In genomic region chr2:34828026-34828425, GRCm38 (mm10) we compare ENCODE assay signal across 21 mouse cellular contexts. TPM values are rescaled to one million over a fixed set of nuclear protein-coding genes. Genes with fewer than 3 reads are reported as not detected.
DNase-seq lines count a peak whose midpoint lies in the region; ATAC-seq and TF ChIP-seq lines count a peak whose summit lies in the region.
"Had no signal": no experiment of that assay in that cellular context is flagged by ENCODE, and none has a peak within 500 bp of the region (broad histone marks: within the 10 kb centered on the region; RNA-seq: fewer than 3 reads in every experiment).

No protein-coding gene starts in this region.

- WGBS in lung, embryonic 16.5 days = 74% methylated on average over 1 of the region's 1 CpGs
- WGBS in liver, embryonic 11.5 days = 71% methylated on average over 1 of the region's 1 CpGs

- H3K4me2 ChIP-seq in lung, embryonic 16.5 days (ENCODE audit: low read depth, low read length) = no peak overlapping the region
- H3K4me2 ChIP-seq in liver, embryonic 11.5 days = no peak overlapping the region
- H3K4me2 ChIP-seq: forebrain, embryonic 13.5 days; hindbrain, embryonic 14.5 days had no signal

- DNase-seq in lung, postnatal 4 days = no peak
- DNase-seq in liver, embryonic 11.5 days (ENCODE audit: low spot score) = no peak
- no peak for DNase-seq in right cerebral cortex, postnatal 10 days (ENCODE audit: low spot score in 2 of 2)
- DNase-seq in spleen, adult 18-20 months = no peak
- DNase-seq: cerebellum, postnatal 10 days; gastrocnemius, postnatal 14 days; heart, postnatal 14 days; kidney, adult 2 months; kidney, postnatal 14 days; retina, postnatal 1 day had no signal

- no peak for TF ChIP-seq POLR2A in bone marrow macrophage, adult 2 months (IDR thresholded peaks at IDR 0.05; ENCODE audit: borderline replicate concordance, low read depth, low read length)

- H3K9me3 ChIP-seq in lung, embryonic 16.5 days (ENCODE audit: control insufficient read depth, low read length) = peaks cover 3% of the 10 kb centered on the region; the same call in 1 of the 2 replicates
- no peaks in the 10 kb centered on the region for H3K9me3 ChIP-seq in liver, embryonic 11.5 days (ENCODE audit: control insufficient read depth, low read length)

- no peak for TF ChIP-seq CTCF in bone marrow macrophage, adult 2 months (IDR thresholded peaks at IDR 0.05; ENCODE audit: low read depth, low read length)

- H3K27me3 ChIP-seq in lung, embryonic 16.5 days (ENCODE audit: control insufficient read depth, insufficient read depth, low read depth, low read length) = no peaks in the 10 kb centered on the region
- no peaks in the 10 kb centered on the region for H3K27me3 ChIP-seq in liver, embryonic 11.5 days (replicated peaks; ENCODE audit: control insufficient read depth, insufficient read depth, low read length)

- no peak overlapping the region for H3K27ac ChIP-seq in lung, embryonic 16.5 days (ENCODE audit: low read length)
- peak overlapping the region; percentile 35 for H3K27ac ChIP-seq in bone marrow macrophage, adult 2 months (ENCODE audit: insufficient read depth, low read depth, low read length)
- H3K27ac ChIP-seq in liver, embryonic 11.5 days (ENCODE audit: low read depth, low read length) = peak overlapping the region; percentile 58; the same call in 1 of the 2 replicates
- H3K27ac ChIP-seq: forebrain, embryonic 13.5 days; heart, embryonic 10.5 days; hindbrain, embryonic 14.5 days had no signal

- no peaks in the 10 kb centered on the region for H3K36me3 ChIP-seq in lung, embryonic 16.5 days (ENCODE audit: control insufficient read depth, insufficient read depth, low read length)
- H3K36me3 ChIP-seq in liver, embryonic 11.5 days (ENCODE audit: control insufficient read depth, insufficient read depth, low read length) = no peaks in the 10 kb centered on the region
- H3K36me3 ChIP-seq: heart, embryonic 10.5 days had no signal

- peaks cover 18% of the 10 kb centered on the region for H3K4me1 ChIP-seq in lung, embryonic 16.5 days (replicated peaks; ENCODE audit: control insufficient read depth, insufficient read depth, low read length)
- peaks cover 19% of the 10 kb centered on the region for H3K4me1 ChIP-seq in bone marrow macrophage, adult 2 months (ENCODE audit: control insufficient read depth, insufficient read depth, low read length)
- peaks cover 18% of the 10 kb centered on the region for H3K4me1 ChIP-seq in liver, embryonic 11.5 days (replicated peaks; ENCODE audit: control insufficient read depth, insufficient read depth, low read length)

- H3K4me3 ChIP-seq in lung, embryonic 16.5 days (ENCODE audit: low read length) = no peak overlapping the region
- H3K4me3 ChIP-seq in bone marrow macrophage, adult 2 months (ENCODE audit: insufficient read depth, low read length) = no peak overlapping the region
- H3K4me3 ChIP-seq in liver, embryonic 11.5 days (ENCODE audit: low read depth, low read length) = no peak overlapping the region
- H3K4me3 ChIP-seq: forebrain, embryonic 13.5 days; heart, embryonic 10.5 days had no signal

- peak; percentile 26; the same call in 1 of the 2 replicates for ATAC-seq in lung, embryonic 16.5 days (ENCODE audit: low read depth)
- ATAC-seq in liver, embryonic 11.5 days (replicated peaks; ENCODE audit: low FRiP score) = no peak
- peak; percentile 39; the same call in 1 of the 2 replicates for ATAC-seq in megakaryocyte, adult 5-6 weeks (ENCODE audit: poor library complexity, severe bottlenecking)
- ATAC-seq: forebrain, embryonic 13.5 days; midbrain, embryonic 16.5 days had no signal

- no peak overlapping the region for H3K9ac ChIP-seq in lung, embryonic 16.5 days (ENCODE audit: low read length)
- H3K9ac ChIP-seq in liver, embryonic 11.5 days (ENCODE audit: low read depth, low read length) = no peak overlapping the region
- H3K9ac ChIP-seq: forebrain, embryonic 13.5 days; hindbrain, embryonic 14.5 days had no signal

RNA-seq across cellular contexts. Expression of gene Fbxw2, which starts 1.9 kb away (rescaled TPM):
- 81.8 and 89.5 TPM in 2 replicates for polyA plus RNA-seq in lung, embryonic 16.5 days (2015; fragmentation: Nextera tagmentation; extraction: Ambion mirVana)
- polyA plus RNA-seq in bone marrow macrophage, adult 2 months (2012; ENCODE audit: insufficient read depth, insufficient read length, missing spikeins) = 53.3 and 56.3 TPM in 2 replicates
- 78.7 and 81.2 TPM in 2 replicates for polyA plus RNA-seq in liver, embryonic 11.5 days (2014; fragmentation: Nextera tagmentation; extraction: Ambion mirVana)
- 48.9 and 56.0 TPM in 2 replicates for total RNA-seq in megakaryocyte, adult 5-6 weeks (2015)
- 66.2 TPM in 2 replicates for total RNA-seq in megakaryocyte, adult 5-6 weeks (2017)

RNA-seq across cellular contexts. Expression of gene Gm34653, which starts 4.8 kb away (rescaled TPM):
- not detected in 2 replicates for polyA plus RNA-seq in lung, embryonic 16.5 days (2015; fragmentation: Nextera tagmentation; extraction: Ambion mirVana)
- polyA plus RNA-seq in bone marrow macrophage, adult 2 months (2012; ENCODE audit: insufficient read depth, insufficient read length, missing spikeins) = not detected in 2 replicates
- not detected in 2 replicates for polyA plus RNA-seq in liver, embryonic 11.5 days (2014; fragmentation: Nextera tagmentation; extraction: Ambion mirVana)
- total RNA-seq in megakaryocyte, adult 5-6 weeks (2015) = not detected in 2 replicates
- total RNA-seq in megakaryocyte, adult 5-6 weeks (2017) = not detected in 2 replicates
- total RNA-seq: heart, postnatal 14 days; left cerebral cortex, adult 8-10 months had no signal
- polyA plus RNA-seq: forebrain, embryonic 13.5 days; heart, embryonic 10.5 days; hindbrain, embryonic 14.5 days; kidney, adult 2 months; midbrain, embryonic 16.5 days; small intestine, adult 2 months; stomach, embryonic 14.5 days had no signal

RNA-seq across cellular contexts. Expression of gene Rabepk, which starts 28.3 kb away (rescaled TPM):
- 35.4 and 36.3 TPM in 2 replicates for polyA plus RNA-seq in lung, embryonic 16.5 days (2015; fragmentation: Nextera tagmentation; extraction: Ambion mirVana)
- 10.2 and 10.6 TPM in 2 replicates for polyA plus RNA-seq in bone marrow macrophage, adult 2 months (2012; ENCODE audit: insufficient read depth, insufficient read length, missing spikeins)
- 43.5 and 56.5 TPM in 2 replicates for polyA plus RNA-seq in liver, embryonic 11.5 days (2014; fragmentation: Nextera tagmentation; extraction: Ambion mirVana)
- 6.7 and 11.4 TPM in 2 replicates for total RNA-seq in megakaryocyte, adult 5-6 weeks (2015)
- total RNA-seq in megakaryocyte, adult 5-6 weeks (2017) = 18.5 and 22.8 TPM in 2 replicates

RNA-seq across cellular contexts. Expression of gene Cutal, which starts 46.2 kb away (rescaled TPM):
- polyA plus RNA-seq in lung, embryonic 16.5 days (2015; fragmentation: Nextera tagmentation; extraction: Ambion mirVana) = 0.65 and 1.0 TPM in 2 replicates
- polyA plus RNA-seq in bone marrow macrophage, adult 2 months (2012; ENCODE audit: insufficient read depth, insufficient read length, missing spikeins) = not detected in 2 replicates
- 2.5 and 2.7 TPM in 2 replicates for polyA plus RNA-seq in liver, embryonic 11.5 days (2014; fragmentation: Nextera tagmentation; extraction: Ambion mirVana)
- total RNA-seq in megakaryocyte, adult 5-6 weeks (2015) = not detected in 2 replicates
- total RNA-seq in megakaryocyte, adult 5-6 weeks (2017) = not detected in 2 replicates
- total RNA-seq: megakaryocyte-erythroid progenitor cell, adult 5-6 weeks had no signal
- polyA plus RNA-seq: forebrain, embryonic 13.5 days had no signal

RNA-seq across cellular contexts. Expression of gene Psmd5, which starts 46.7 kb away (rescaled TPM):
- polyA plus RNA-seq in lung, embryonic 16.5 days (2015; fragmentation: Nextera tagmentation; extraction: Ambion mirVana) = 104 and 106 TPM in 2 replicates
- polyA plus RNA-seq in bone marrow macrophage, adult 2 months (2012; ENCODE audit: insufficient read depth, insufficient read length, missing spikeins) = 34.5 and 37.8 TPM in 2 replicates
- 138 and 147 TPM in 2 replicates for polyA plus RNA-seq in liver, embryonic 11.5 days (2014; fragmentation: Nextera tagmentation; extraction: Ambion mirVana)
- 40.2 and 51.6 TPM in 2 replicates for total RNA-seq in megakaryocyte, adult 5-6 weeks (2015)
- total RNA-seq in megakaryocyte, adult 5-6 weeks (2017) = 17.1 and 17.8 TPM in 2 replicates
